Mouse (Mus musculus) fat pad, adult 2 months (tissue): ENCODE measurements around the gene Crmp1.

Source experiments
- DNase-seq: peaks from one replicate; pipeline ENCODE4 v3.0.0-alpha.2; 2011; ENCODE audit warnings: low read depth, low spot score; ENCODE audit errors: extremely low read depth

Crmp1 gene

DNA sequence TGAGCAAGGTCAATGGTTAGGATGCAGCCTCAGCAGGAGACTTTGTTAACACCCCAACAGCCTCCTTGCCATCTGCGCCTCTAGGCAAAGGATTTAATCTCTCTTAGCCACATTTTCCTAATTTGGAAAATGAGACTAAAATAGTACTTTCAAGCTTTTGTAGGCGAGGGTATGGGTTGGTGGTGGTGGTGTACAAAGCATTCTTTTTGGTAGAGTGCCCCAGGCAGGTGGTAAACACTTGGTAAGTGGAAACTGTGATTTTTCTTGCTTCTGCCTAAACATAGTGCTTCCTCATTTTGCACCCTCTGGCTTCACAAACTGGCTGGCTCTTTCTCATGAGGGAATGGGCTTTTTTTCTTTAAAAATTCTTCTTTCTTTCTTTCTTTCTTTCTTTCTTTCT is 3.1 kb upstream of the Crmp1 start:
- DNase-seq = no peak

DNA sequence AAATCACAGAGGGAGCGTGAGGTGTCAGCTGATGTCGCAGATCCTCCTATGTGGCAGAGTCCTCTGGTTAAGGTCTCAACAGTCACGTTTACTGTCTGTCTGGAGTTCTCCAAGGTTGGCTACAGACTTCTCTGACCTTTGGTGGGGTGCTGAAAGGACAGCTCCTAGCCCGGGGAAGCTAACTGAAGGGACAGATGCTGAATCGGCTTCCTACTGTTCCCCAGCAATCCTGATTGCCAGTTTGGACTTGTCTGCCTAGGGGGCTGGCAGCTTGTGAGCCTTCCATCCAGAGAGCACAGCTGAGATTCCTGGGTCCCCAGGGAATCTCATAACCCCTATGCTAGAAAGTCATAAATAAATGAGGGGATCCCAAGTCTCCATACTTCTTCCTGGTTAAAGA is 1.2 kb upstream of the Crmp1 start:
- no peak for DNase-seq

DNA sequence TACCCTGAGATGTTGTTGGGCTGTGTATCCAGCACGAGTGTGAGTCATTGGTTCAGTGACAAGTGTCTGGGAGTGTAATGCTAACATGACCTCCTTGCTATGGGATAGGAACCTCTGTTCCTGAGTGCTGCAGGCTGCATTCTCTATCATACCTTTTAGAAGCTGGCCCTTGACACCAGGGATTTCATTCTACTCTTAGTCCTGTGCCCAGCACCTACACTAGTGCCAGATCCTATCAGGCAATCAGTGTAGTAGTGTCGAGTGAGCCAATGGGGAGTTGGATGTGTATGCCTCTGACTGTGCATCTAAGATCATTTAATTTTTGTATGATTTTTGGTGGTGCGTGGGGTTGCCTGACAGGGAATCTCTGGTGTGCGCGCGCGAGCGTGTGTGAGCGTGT is 516 bp upstream of the Crmp1 start:
- no peak for DNase-seq

DNA sequence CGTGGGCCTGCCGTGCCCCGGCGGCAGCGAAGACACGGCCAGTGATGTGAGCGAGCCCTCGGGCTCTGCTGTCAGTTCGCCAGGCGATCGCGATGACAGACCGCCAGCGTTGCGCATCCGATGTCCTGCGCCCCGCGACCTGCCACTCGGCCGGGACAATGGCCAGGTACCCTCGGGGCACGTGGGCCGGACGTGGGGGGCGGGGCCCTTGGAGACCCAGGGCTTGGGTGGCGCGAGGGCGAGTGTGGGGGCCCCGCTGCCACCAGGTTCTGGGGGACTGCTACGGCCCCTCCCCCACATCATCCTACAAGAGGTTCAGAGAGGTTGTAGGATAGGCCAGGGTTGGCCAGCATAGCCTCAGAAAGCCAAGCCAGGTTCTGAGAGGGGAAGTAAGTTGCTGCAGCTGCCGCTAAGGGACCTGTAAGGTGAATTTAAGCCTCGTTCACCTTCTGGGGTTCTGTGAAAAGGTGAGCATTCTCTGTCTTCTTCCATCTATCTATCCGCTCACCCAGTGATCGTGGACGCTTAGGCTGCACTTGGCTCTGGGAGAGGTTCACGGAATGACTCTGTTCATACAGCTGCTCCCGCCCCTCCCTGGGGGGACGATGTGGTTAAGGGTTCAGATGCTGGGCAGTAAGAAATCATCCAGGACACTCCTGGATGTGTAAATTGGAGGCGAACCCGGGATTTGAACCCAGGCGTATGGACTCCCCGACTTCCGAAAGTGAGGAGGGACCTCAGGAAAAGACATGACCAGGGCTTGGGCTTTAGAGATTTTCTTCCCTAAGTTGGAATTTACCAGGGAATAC is 824 bp downstream of the Crmp1 start:
- no peak for DNase-seq

DNA sequence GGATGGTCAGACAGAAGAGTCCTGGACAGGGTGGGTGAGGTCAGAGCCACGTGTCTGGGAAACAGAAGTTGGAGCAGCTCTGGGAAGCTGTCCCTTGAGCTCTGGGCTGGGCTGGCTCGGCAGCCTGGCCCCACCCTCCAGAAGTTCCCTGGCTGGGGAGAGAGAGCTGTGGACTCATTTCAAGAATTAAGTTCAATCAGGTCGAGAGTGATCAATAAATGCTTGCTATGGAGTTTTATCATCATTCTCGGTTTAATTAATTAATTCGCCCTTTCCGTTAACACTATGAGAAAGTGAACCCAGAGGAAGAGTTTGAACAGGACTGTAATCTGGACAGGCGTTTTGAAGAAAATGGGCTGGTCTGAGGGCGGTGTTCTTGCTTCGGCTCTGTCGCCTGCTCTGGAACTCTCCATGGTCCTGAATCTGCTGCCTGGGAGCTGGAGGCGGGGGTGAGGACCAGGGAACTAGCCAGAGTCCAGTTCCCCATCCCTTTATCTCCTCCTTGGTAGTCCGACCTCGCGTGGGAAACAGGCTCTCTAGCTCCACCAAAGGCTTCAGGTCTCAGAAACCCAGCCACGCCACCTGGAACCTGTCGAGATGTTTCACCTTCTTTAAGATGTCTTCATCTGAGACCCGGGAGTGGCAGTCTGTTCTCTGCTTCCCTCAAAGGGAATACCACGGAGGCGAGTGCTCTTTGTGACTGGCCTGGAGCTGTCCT is 1.6 kb downstream of the Crmp1 start:
- no peak for DNase-seq

DNA sequence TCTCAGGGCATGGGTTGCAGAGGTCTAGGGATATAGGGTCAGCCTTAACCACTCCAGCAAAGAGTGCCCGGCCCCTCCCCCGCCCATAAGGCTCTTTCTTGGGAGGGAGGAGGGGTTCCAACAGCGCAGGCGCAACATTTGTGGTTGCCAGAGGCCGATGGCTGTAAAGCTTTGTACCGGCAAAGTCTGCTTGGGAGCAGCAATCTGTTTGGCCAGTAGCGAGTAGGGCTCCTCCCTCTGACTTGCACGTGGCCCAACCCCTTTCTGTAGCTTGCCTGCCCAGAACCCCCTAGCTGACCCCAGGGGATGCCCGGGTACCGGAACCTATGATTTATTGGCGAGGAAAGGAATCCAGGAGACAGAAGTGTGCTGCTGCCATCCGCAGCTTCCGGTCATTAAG is 2.4 kb downstream of the Crmp1 start:
- no peak for DNase-seq

GRCm38 (mm10) chr5:37244666-37245242 is 3.0 kb downstream of the Crmp1 start:
- DNase-seq = no peak

- DNase-seq = no peak
Measured at GRCm38 (mm10) chr5:37245651-37246050, 3.9 kb downstream of the Crmp1 start.

DNA sequence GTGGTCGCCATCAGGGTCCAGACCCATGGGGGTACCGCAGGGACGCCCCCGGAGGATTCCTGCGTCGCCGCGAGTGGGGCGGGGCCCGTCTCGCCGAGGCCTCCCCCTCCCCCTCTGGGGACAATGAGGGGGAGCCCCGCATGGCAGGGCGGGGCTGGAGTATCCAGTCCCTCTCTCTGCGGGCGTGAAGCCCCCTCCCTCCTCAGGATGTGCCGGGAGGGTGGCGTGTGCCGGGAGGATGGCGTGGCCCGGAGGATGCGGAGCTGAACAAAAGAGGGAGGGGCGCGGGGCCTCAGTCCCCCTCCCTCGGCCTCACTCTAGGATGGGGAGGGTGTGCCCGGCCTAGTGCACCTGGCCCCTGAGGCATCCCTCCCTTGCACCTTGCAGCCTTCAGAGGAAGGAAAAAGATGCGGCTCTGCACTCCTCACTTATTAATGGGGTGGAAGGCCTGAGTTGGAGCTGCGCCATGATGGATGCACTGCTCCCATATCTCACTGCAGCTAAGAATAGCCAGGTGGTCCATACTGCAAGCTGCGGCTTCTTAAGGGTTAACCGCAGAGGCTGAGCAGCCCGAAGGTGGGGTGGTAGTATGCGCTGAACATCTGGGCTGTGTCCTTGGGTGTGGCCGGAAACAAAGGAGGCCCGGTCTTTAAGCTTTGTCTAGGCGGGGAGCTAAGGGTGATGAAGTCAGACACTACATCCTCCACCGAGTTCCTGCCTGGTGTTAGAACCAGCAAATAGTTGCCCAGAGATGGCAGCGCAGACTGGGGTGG is 4.6 kb downstream of the Crmp1 start:
- no peak for DNase-seq

DNA sequence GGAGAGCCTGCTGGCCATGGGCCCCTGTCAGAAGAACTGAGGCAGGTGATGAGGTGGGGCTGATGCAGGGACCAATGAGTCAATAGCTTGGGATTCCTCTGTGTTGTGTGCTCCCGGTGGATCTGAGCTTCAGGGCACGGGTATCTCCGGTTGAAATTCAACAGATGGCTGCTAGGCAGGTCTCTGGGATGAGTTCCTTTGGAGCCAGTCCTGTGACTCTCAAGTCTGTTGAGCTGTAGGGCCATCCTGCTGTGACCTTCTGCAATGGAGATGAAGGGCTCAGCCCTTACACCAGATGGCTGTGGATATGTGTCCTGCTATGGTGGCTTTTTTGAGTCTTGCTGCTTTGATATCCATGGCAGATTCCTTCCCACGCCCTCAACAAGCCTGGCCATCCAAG is 5.7 kb downstream of the Crmp1 start:
- DNase-seq = no peak

- DNase-seq = no peak
Measured at GRCm38 (mm10) chr5:37248870-37249269, 7.1 kb downstream of the Crmp1 start.

DNA sequence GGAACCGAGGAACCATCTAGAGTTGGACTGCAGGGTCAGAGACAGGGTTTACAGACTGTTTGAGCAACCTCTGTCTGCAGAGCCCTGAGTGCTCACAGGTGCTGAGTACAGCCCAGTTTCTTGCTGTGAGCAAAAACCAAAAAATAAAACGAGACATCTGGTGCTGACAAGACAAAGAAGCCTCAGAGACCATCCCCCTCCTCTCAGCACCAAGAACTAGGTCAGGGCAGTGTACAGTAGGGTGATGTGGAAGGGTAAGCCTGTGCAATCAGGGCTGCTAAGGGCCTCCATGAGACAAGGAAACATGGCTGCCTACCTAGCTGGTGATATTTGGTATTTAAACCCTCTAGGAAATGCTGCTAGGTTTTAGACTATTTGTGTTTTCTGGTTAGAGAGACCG is 9.9 kb downstream of the Crmp1 start:
- no peak for DNase-seq

DNA sequence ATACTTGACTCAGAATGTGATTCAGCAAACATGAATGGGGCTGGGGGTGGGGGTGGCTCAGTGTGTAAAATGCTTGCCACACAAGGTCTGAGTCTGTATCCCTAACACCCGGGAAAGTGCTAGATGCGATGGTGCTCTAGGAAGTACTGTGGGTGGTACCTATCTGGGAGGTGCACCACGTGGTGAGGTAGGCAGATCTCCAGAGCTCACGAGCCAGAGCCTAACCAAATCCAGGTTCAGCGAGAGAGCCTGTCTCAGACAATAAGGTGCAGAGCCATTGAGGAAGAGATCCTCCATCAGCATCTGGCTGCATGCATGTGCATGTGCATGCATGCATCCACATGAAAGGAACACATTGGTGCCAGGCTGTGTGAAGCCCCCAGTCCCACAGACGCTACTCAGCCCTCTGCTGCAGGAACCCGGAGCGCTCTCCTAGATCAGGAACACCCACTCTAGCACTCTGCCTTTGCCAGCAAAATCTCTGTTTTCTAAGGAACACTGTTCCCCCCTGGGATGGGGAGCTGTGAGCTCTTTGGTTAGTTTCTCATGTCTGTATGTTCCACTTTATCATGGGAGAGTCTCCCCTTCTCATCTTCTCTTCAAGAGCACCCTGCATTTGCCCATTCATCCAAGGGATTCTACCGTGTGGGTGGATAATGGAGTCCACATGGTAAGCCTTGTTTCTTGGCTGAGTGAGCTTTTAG is 10.5 kb downstream of the Crmp1 start:
- DNase-seq = no peak

GRCm38 (mm10) chr5:37254523-37254922 is 12.8 kb downstream of the Crmp1 start:
- DNase-seq = no peak

DNA sequence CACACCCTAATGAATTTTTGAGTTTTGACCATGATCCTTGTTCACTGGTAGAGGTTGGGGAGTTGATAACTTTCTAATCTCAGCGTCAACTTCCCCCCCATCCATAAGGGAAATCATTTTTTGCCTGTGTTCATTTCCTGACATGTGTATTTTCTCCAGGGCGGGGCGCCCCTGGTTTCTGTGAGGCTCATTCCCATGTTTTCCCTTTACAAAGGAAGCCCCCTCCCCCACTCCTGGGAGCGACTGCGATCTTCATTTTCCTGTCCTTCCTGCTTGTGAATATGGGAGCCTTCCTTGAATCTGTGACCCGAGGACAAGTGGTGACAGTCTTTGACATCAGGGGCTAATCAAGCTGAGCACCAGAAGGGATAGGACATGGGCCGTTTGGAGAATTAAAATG is 15.1 kb downstream of the Crmp1 start:
- no peak for DNase-seq

DNA sequence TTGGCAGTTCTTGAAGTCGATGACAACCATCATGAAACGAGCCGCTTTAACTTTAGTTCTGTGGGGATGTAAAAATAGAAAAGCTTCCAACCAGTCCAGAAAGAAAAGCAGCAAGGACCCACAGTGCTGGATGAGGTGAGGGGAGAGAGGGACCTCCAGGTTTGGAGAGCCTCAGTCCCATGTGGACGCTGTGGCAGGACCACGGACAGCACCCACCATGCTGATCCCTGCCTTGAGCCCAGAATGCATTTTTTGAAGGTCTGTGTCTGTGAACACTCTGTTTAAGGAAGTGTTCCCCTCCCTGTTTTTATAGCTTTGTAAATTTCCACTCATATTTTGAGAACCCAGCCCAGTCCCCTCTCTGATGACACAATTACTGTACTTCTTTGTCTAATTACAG is 15.5 kb downstream of the Crmp1 start:
- no peak for DNase-seq

DNA sequence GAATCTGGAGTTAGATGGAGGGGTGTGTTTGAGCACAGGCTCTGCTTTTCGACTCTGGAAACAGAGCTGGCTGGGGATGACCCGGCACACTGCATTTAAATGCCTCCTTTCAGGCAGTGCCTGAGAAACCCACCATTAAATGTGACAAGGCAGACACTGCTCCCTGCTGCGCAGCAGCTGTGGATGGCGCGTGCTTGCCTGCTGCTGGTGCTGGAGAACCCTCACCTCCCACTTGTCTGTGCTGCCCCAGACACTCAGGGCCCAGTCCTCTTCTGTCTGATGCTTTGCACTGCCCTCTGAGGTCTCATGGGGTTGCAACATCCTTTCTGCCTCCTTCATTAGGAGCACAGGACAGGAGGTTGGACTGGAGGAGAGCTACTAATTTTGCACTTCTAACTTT is 20.0 kb downstream of the Crmp1 start:
- no peak for DNase-seq

GRCm38 (mm10) chr5:37263816-37264215 is 22.1 kb downstream of the Crmp1 start:
- no peak for DNase-seq

- no peak for DNase-seq
Measured at GRCm38 (mm10) chr5:37281021-37281420, 39.3 kb downstream of the Crmp1 start.

GRCm38 (mm10) chr5:37288374-37288773 is 46.6 kb downstream of the Crmp1 start:
- no peak for DNase-seq

DNA sequence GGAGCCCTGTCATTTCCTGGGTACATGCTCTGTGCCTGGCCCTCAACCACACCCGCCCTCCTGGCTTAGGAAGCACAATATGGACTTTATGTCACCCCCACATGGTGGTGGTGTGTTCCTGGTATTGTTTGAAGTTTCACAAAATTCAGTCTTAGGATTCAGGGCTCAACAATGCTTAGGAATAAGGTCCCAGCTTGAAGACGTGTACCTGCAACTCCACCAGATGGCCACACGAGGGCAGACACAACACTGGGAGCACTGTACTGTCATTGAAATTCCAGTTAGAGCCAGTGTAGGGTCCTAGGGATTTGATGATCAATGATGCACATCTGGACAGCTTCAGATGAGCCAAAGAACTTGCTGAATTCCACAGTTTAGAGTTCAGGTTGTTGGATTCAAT is 47.5 kb downstream of the Crmp1 start:
- DNase-seq = no peak
